Mouse (Mus musculus) C3H10T1/2 (cell line): Measurements from ENCODE around the gene Akt1. TPM values are rescaled to one million over a fixed set of nuclear protein-coding genes. Genes with fewer than 3 reads are reported as not detected.

ENCODE experiments used
- polyA plus RNA-seq, 2 experiments: library from polyadenylated mRNA; unstranded; fragments of >200 nt; fragmentation: generic; extraction: Trizol; gene quantifications; one replicate each; pipeline ENCODE4 v1.2.1; 2012; ENCODE audit warnings: missing spikeins in 2 of 2

Akt1 gene
- 100 to 1,000 TPM; 183 to 195 TPM for polyA plus RNA-seq

GRCm38 (mm10) chr12:112674132-112675011 lies at the start of gene Akt1:
Gene Akt1, minus strand, starts transcription at chr12:112674884.

GRCm38 (mm10) chr12:112720216-112720615 lies 45.5 kb upstream of the Akt1 start, which contains the start of gene Cep170b:
Gene Cep170b, plus strand, starts transcription at chr12:112720455.

GRCm38 (mm10) chr12:112678555-112679026 lies 3.9 kb upstream of the Akt1 start, which contains the start of gene Zbtb42:
Gene Zbtb42, plus strand, starts transcription at chr12:112678828.

GRCm38 (mm10) chr12:112644180-112644854 lies 30.4 kb downstream of the Akt1 start, which contains the start of gene Siva1:
Gene Siva1, plus strand, starts transcription at chr12:112644679.

GRCm38 (mm10) chr12:112619686-112620353 lies 54.9 kb downstream of the Akt1 start, which contains the start of gene Adssl1:
Gene Adssl1, plus strand, starts transcription at chr12:112620045.

Other genes with a start within 250 kb of the Akt1 start
- 1 to 10 TPM; 1.4 to 3.6 TPM for gene A530016L24Rik, start 185.4 kb downstream of the Akt1 start, polyA plus RNA-seq
- 1 to 10 TPM in 1 of 2 experiments, under 1 TPM in 1; 0.06 to 1.3 TPM for gene Tmem179, start 158.1 kb downstream of the Akt1 start, polyA plus RNA-seq
- gene Inf2, start 86.1 kb downstream of the Akt1 start, polyA plus RNA-seq = 100 to 1,000 TPM in 1 of 2 experiments, 10 to 100 TPM in 1; 74.5 to 134 TPM
- gene Adssl1, start 54.8 kb downstream of the Akt1 start, polyA plus RNA-seq = 1 to 10 TPM; 2.8 to 2.9 TPM
- gene Siva1, start 30.2 kb downstream of the Akt1 start, polyA plus RNA-seq = 100 to 1,000 TPM; 132 to 231 TPM
- gene Zbtb42, start 3.9 kb upstream of the Akt1 start, polyA plus RNA-seq = under 1 TPM; 0.63 TPM
- 10 to 100 TPM; 12.6 to 27.3 TPM for gene Cep170b, start 45.6 kb upstream of the Akt1 start, polyA plus RNA-seq
- gene Pld4, start 85.8 kb upstream of the Akt1 start, polyA plus RNA-seq = under 1 TPM; 0.05 to 0.20 TPM
- gene Ahnak2, start 127.8 kb upstream of the Akt1 start, polyA plus RNA-seq = 10 to 100 TPM in 1 of 2 experiments, 1 to 10 TPM in 1; 2.9 to 18.8 TPM
- 10 to 100 TPM; 14.4 to 21.4 TPM for gene Clba1, start 134.1 kb upstream of the Akt1 start, polyA plus RNA-seq
- gene Cdca4, start 154.5 kb upstream of the Akt1 start, polyA plus RNA-seq = 10 to 100 TPM; 17.1 to 24.4 TPM
- not detected for gene Gpr132, start 193.3 kb upstream of the Akt1 start, polyA plus RNA-seq